Mouse (Mus musculus) heart, adult 2 months (tissue): ENCODE measurements at regions not wholly inside any gene's neighbourhood (a gene's known extent, or its start where the extent isn't known, plus 50 kb on each side); places are given as distances from the start of the nearest gene placed in this dataset.

Experiments used
- CTCF ChIP-seq: fragments of 200-600 bp; IDR thresholded peaks from 2 replicates; pipeline ENCODE4 v1.8.1; 2022; ENCODE audit warnings: antibody characterized with exemption, mild to moderate bottlenecking, moderate library complexity
- EP300 ChIP-seq: fragments of 200-500 bp; IDR thresholded peaks from 2 replicates; pipeline ENCODE4 v1.6.1; 2011; ENCODE audit warnings: low read depth, low read length, control low read depth; ENCODE audit not compliant: insufficient read depth
- POLR2A ChIP-seq: fragments of 200-500 bp; IDR thresholded peaks from 2 replicates; pipeline ENCODE4 v1.6.1; 2011; ENCODE audit warnings: mild to moderate bottlenecking, low read depth, low read length, control low read depth; ENCODE audit not compliant: insufficient read depth

- TF ChIP-seq CTCF (0 out of 2 replicates have a peak, but pooled peaks have one; percentile 10), EP300 (no peak), POLR2A (no peak)
Observed at GRCm38 (mm10) chr13:83075320-83075877, 428.4 kb upstream of the Mef2c start.
